Mouse (Mus musculus) limb, embryonic 11.5 days (tissue): ENCODE data around the gene Lix1l. TPM values are rescaled to one million over a fixed set of nuclear protein-coding genes. Genes with fewer than 3 reads are reported as not detected.
A peak's percentile ranks its signal among the peaks of the same experiment; 100 is the strongest.

Experiments
- ATAC-seq: fragments of 200-750 bp; cut with Nextera tagmentation; 2 replicates; pipeline ENCODE4 v1.8.0; 2017; ENCODE audit warnings: low read depth; ENCODE audit not compliant: insufficient number of reproducible peaks, low FRiP score, low TSS enrichment
- DNase-seq: peaks from one replicate; pipeline ENCODE4 v3.0.0-alpha.2; 2015; ENCODE audit warnings: low spot score
- H3K27ac ChIP-seq: fragments of 300-500 bp; sonication (generic); replicated peaks from 2 replicates; pipeline ENCODE4 v1.5.1; 2014; ENCODE audit warnings: low read depth, mild to moderate bottlenecking, low read length
- H3K27me3 ChIP-seq: fragments of 300-500 bp; sonication (generic); 2 replicates; pipeline ENCODE4 v1.6.1; 2014; ENCODE audit warnings: mild to moderate bottlenecking, low read length, mixed read lengths; ENCODE audit not compliant: control insufficient read depth, insufficient read depth
- H3K36me3 ChIP-seq: fragments of 300-500 bp; sonication (generic); 2 replicates; pipeline ENCODE4 v1.6.1; 2014; ENCODE audit warnings: mild to moderate bottlenecking, low read length, moderate library complexity, mixed read lengths; ENCODE audit not compliant: control insufficient read depth, insufficient read depth
- H3K4me1 ChIP-seq: fragments of 300-500 bp; sonication (generic); 2 replicates; pipeline ENCODE4 v1.6.1; 2014; ENCODE audit warnings: low read length, mixed read lengths; ENCODE audit not compliant: control insufficient read depth, insufficient read depth
- H3K4me2 ChIP-seq: fragments of 300-500 bp; sonication (generic); 2 replicates; pipeline ENCODE4 v1.6.1; 2014; ENCODE audit warnings: low read depth, mild to moderate bottlenecking, moderate library complexity; ENCODE audit not compliant: severe bottlenecking
- H3K4me3 ChIP-seq: fragments of 300-500 bp; sonication (generic); 2 replicates; pipeline ENCODE4 v1.5.1; 2014; ENCODE audit warnings: low read depth, low read length
- H3K9ac ChIP-seq: fragments of 300-500 bp; sonication (generic); 2 replicates; pipeline ENCODE4 v1.6.1; 2014; ENCODE audit warnings: mild to moderate bottlenecking, low read length
- H3K9me3 ChIP-seq: fragments of 300-500 bp; sonication (generic); 2 replicates; pipeline ENCODE4 v1.6.1; 2016; ENCODE audit warnings: low read length; ENCODE audit not compliant: control insufficient read depth
- WGBS: fragments of 180-500 bp; shearing (Covaris S2); extraction: QIAGEN DNeasy Blood & Tissue Kit; methylation state at CpG from one replicate; pipeline ENCODE4 v1.1.7; 2014; 5-methylcytosine and 5-hydroxymethylcytosine counted together
- polyA plus RNA-seq: library from polyadenylated mRNA; unstranded; fragments of >200 nt; fragmentation: Nextera tagmentation; extraction: Ambion mirVana; gene quantifications from 2 replicates; pipeline ENCODE4 v1.2.1, GENCODE M21; 2014

The Lix1l gene
- polyA plus RNA-seq, 1 experiment from 2014 or later: 5.7 TPM

GRCm38 (mm10) chr3:96563267-96563666 is 37.7 kb upstream of the Lix1l start:
- H3K4me1 ChIP-seq: peaks cover 15% of the 10 kb centered on the region; the same call in 1 of the 2 replicates
- H3K27me3 ChIP-seq: no peaks in the 10 kb centered on the region
- 96% methylated on average over 8 of the region's 8 CpGs for WGBS
- no peak overlapping the region for H3K4me2 ChIP-seq
- peaks cover 8% of the 10 kb centered on the region for H3K36me3 ChIP-seq
- DNase-seq: no peak
- no peak overlapping the region for H3K4me3 ChIP-seq
- H3K27ac ChIP-seq: no peak overlapping the region
- ATAC-seq: no peak
- H3K9ac ChIP-seq: no peak overlapping the region
- H3K9me3 ChIP-seq: no peaks in the 10 kb centered on the region

- Histone ChIP-seq H3K4me1 (peaks cover 15% of the 10 kb centered on the region; the same call in 1 of the 2 replicates), H3K4me3 (no peak overlapping the region), H3K27me3 (no peaks in the 10 kb centered on the region), H3K36me3 (peaks cover 8% of the 10 kb centered on the region), H3K9ac (no peak overlapping the region; the same call in 1 of the 2 replicates), H3K27ac (no peak overlapping the region), H3K4me2 (no peak overlapping the region), H3K9me3 (no peaks in the 10 kb centered on the region)
- 61% methylated on average over 10 of the region's 10 CpGs for WGBS
- ATAC-seq: no peak
- no peak for DNase-seq
Observed at GRCm38 (mm10) chr3:96563911-96564632, 36.9 kb upstream of the Lix1l start.

GRCm38 (mm10) chr3:96564633-96565032 is 36.3 kb upstream of the Lix1l start:
- Histone ChIP-seq H3K4me1 (peaks cover 15% of the 10 kb centered on the region; the same call in 1 of the 2 replicates), H3K4me3 (no peak overlapping the region), H3K27ac (0 out of 2 replicates have a peak overlapping the region, but pooled peaks have one; percentile 14), H3K9ac (no peak overlapping the region; the same call in 1 of the 2 replicates), H3K27me3 (no peaks in the 10 kb centered on the region), H3K36me3 (peaks cover 7% of the 10 kb centered on the region), H3K9me3 (no peaks in the 10 kb centered on the region), H3K4me2 (no peak overlapping the region)
- ATAC-seq: no peak
- 54% methylated on average over 7 of the region's 7 CpGs for WGBS
- DNase-seq: no peak

GRCm38 (mm10) chr3:96565105-96565504 is 35.8 kb upstream of the Lix1l start:
- Histone ChIP-seq H3K9me3 (no peaks in the 10 kb centered on the region), H3K4me3 (no peak overlapping the region), H3K27me3 (no peaks in the 10 kb centered on the region), H3K4me2 (no peak overlapping the region), H3K4me1 (peaks cover 15% of the 10 kb centered on the region; the same call in 1 of the 2 replicates), H3K9ac (no peak overlapping the region), H3K36me3 (peaks cover 5% of the 10 kb centered on the region), H3K27ac (no peak overlapping the region)
- DNase-seq (no peak), ATAC-seq (no peak)
- 86% methylated on average over 3 of the region's 3 CpGs for WGBS

GRCm38 (mm10) chr3:96566661-96567450 is 34.1 kb upstream of the Lix1l start:
- Histone ChIP-seq H3K9ac (no peak overlapping the region), H3K9me3 (no peaks in the 10 kb centered on the region), H3K36me3 (no peaks in the 10 kb centered on the region), H3K4me3 (no peak overlapping the region), H3K4me1 (peaks cover 8% of the 10 kb centered on the region; the same call in 1 of the 2 replicates), H3K4me2 (no peak overlapping the region), H3K27me3 (no peaks in the 10 kb centered on the region), H3K27ac (no peak overlapping the region)
- DNase-seq (no peak), ATAC-seq (no peak)
- 88% methylated on average over 8 of the region's 8 CpGs for WGBS

- Histone ChIP-seq H3K27me3 (no peaks in the 10 kb centered on the region), H3K4me1 (peaks cover 8% of the 10 kb centered on the region; the same call in 1 of the 2 replicates), H3K27ac (no peak overlapping the region; the same call in 1 of the 2 replicates), H3K9ac (no peak overlapping the region), H3K4me2 (no peak overlapping the region), H3K9me3 (no peaks in the 10 kb centered on the region), H3K4me3 (no peak overlapping the region), H3K36me3 (no peaks in the 10 kb centered on the region)
- DNase-seq (no peak), ATAC-seq (no peak)
- 88% methylated on average over 8 of the region's 8 CpGs for WGBS
Observed at GRCm38 (mm10) chr3:96568605-96569004, 32.3 kb upstream of the Lix1l start.

- Histone ChIP-seq H3K4me3 (no peak overlapping the region), H3K36me3 (no peaks in the 10 kb centered on the region), H3K27me3 (no peaks in the 10 kb centered on the region), H3K9me3 (no peaks in the 10 kb centered on the region), H3K4me2 (no peak overlapping the region), H3K4me1 (peaks cover 4% of the 10 kb centered on the region; the same call in 1 of the 2 replicates), H3K27ac (no peak overlapping the region), H3K9ac (no peak overlapping the region)
- ATAC-seq: no peak
- no peak for DNase-seq
- WGBS: 94% methylated on average over 13 of the region's 13 CpGs
Observed at GRCm38 (mm10) chr3:96569506-96569905, 31.4 kb upstream of the Lix1l start.

- H3K4me3 ChIP-seq: no peak overlapping the region
- no peaks in the 10 kb centered on the region for H3K36me3 ChIP-seq
- no peaks in the 10 kb centered on the region for H3K27me3 ChIP-seq
- no peak for ATAC-seq
- no peak overlapping the region for H3K4me2 ChIP-seq
- no peaks in the 10 kb centered on the region for H3K9me3 ChIP-seq
- H3K4me1 ChIP-seq: no peaks in the 10 kb centered on the region
- DNase-seq: no peak
- H3K9ac ChIP-seq: no peak overlapping the region
- 83% methylated on average over 11 of the region's 11 CpGs for WGBS
- H3K27ac ChIP-seq: no peak overlapping the region
Observed at GRCm38 (mm10) chr3:96569966-96570605, 30.9 kb upstream of the Lix1l start.
